Mouse (Mus musculus) testis, adult 2 months (tissue): ENCODE measurements at regions not wholly inside any gene's neighbourhood (a gene's known extent, or its start where the extent isn't known, plus 50 kb on each side); places are given as distances from the start of the nearest gene placed in this dataset.

Experiments used
- CTCF ChIP-seq: fragments of 200-500 bp; IDR thresholded peaks from 2 replicates; pipeline ENCODE4 v1.5.1; 2012; ENCODE audit warnings: low read depth, mild to moderate bottlenecking, inconsistent platforms, low read length, moderate library complexity; ENCODE audit not compliant: control insufficient read depth, insufficient read depth, insufficient replicate concordance
- POLR2A ChIP-seq: fragments of 200-500 bp; IDR thresholded peaks from 2 replicates; pipeline ENCODE4 v1.6.1; 2012; ENCODE audit warnings: low read depth, mild to moderate bottlenecking, inconsistent platforms, low read length, moderate library complexity; ENCODE audit not compliant: control insufficient read depth

GRCm38 (mm10) chr7:136814751-136815150 lies 79.7 kb upstream of the Mgmt start:
- TF ChIP-seq CTCF: no peak
- no peak for TF ChIP-seq POLR2A
